Mouse (Mus musculus) Patski (cell line): Measurements from ENCODE around the gene Pdzrn3. TPM values are rescaled to one million over a fixed set of nuclear protein-coding genes. Genes with fewer than 3 reads are reported as not detected.

Experiments
- ATAC-seq: fragments of 100-300 bp; one replicate; pipeline ENCODE4 v1.8.0; 2021
- CTCF ChIA-PET: fragments of 350-600 bp; sonication (Branson Sonifier 250); formaldehyde crosslinking; loops from one replicate; lab custom pipeline; 2022; ENCODE audit warnings: inconsistent platforms; lab: Charles Lee
- POLR2A ChIA-PET: fragments of 350-600 bp; sonication (Branson Sonifier 250); formaldehyde crosslinking; loops from one replicate; lab custom pipeline; 2022; ENCODE audit warnings: antibody characterized with exemption, inconsistent platforms; lab: Charles Lee
- DNase-seq: peaks from one replicate; pipeline ENCODE4 v3.0.0-alpha.2; 2011; ENCODE audit warnings: low read depth, low spot score
- H3K27me3 ChIP-seq: fragments of 371-371 bp; one replicate; pipeline ENCODE4 v1.5.1; 2021
- CTCF ChIP-seq: fragments of 100-300 bp; IDR thresholded peaks from one replicate; pipeline ENCODE4 v1.5.1; 2021
- in situ Hi-C: fragments of 300-500 bp; cut with MboI; formaldehyde crosslinking; loops from 3 replicates; pipeline ENCODE4 v1.11.1; 2018; ENCODE audit warnings: low pct_unique_long_range_greater_than_20kb, mixed read lengths
- polyA plus RNA-seq: library from polyadenylated mRNA; unstranded; gene quantifications from one replicate; pipeline ENCODE4 v1.2.3, GENCODE M21; 2021

Gene Pdzrn3
- polyA plus RNA-seq, 1 experiment from 2014 or later = 10.1 TPM

DNA sequence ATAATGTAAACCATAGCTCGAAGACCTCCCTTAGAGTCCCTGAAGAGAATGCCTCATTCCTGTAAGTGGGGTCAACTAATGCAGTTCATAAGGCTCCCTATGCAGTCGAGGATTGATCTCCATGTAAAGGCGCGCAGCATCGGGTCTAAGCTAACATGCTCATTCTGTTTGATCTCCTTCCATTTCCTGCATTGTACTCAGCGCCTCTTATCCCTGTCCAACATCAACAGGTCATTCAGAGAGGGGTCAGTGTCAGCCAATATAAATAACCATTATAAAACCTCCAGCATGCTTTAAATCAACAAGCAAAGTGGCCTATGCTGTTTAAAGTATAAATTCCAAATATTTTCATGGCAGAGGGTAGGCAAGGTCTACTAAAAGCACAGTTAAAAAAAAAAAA lies 159.9 kb downstream of the Pdzrn3 start:
- TF ChIP-seq CTCF = no peak
- DNase-seq (no peak), ATAC-seq (no peak)
- ChIA-PET CTCF (interaction anchor here (0.9 to 1.6 kb wide), 5 partner anchors 9 to 162 kb away, joined by 3 to 6 read pairs (median 3); no protein-coding TSS in a partner anchor), POLR2A (no interaction called here)
- in situ Hi-C loops = loop anchor here (25.0 kb wide), 1 partner anchor 555 kb away; the partner anchor contains the start of gene Shq1
- H3K27me3 ChIP-seq = no peaks in the 10 kb centered on the region

- POLR2A ChIA-PET = no interaction called here
- ATAC-seq = no peak
- no peaks in the 10 kb centered on the region for H3K27me3 ChIP-seq
- in situ Hi-C loops = loop anchor here (25.0 kb wide), 1 partner anchor 553 kb away; the partner anchor contains the start of gene Shq1
- DNase-seq = no peak
- CTCF ChIA-PET = interaction anchor here (1.1 kb wide), 2 partner anchors 333 to 502 kb away, joined by 3 read pairs; no protein-coding TSS in a partner anchor
- TF ChIP-seq CTCF = no peak
Measured at GRCm38 (mm10) chr6:101215436-101215791, 162.3 kb downstream of the Pdzrn3 start.

DNA sequence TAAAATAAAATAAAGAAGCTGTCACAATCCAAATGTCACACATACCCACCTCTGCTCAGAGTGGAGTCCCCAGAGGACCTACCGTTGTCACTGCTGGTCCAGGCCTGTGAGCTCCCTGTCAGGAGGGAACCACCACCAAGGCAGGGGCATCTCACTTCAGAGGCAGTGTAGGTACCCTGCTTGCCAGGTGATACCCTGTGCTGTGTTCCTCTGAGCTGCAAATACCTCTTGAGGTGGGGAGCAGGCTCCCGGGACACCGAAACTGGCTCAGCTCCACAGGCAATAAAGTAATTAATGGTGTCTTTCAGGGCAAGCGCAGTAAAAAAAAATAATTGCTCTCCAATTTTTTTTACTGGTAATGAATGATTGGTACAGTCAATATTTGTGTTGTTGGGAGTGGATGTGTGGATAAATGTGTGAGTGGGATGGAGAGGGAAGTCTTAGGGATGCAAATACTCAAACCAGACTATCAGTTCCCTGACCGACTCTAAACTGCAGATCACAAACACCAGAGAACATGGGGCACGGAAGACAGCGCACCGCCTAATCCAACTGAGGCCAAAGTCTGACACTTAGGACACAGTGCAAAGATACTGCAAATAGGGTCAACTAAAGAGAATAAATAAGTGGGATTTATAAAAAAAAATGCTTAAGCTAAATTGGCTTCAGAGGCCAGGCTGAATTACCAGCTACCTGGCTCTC lies 162.8 kb downstream of the Pdzrn3 start:
- CTCF ChIA-PET = interaction anchor here (1.1 kb wide), 2 partner anchors 332 to 502 kb away, joined by 3 read pairs; no protein-coding TSS in a partner anchor
- TF ChIP-seq CTCF = no peak
- no peak for ATAC-seq
- DNase-seq = no peak
- POLR2A ChIA-PET = no interaction called here
- in situ Hi-C loops = loop anchor here (25.0 kb wide), 1 partner anchor 553 kb away; the partner anchor contains the start of gene Shq1
- no peaks in the 10 kb centered on the region for H3K27me3 ChIP-seq

DNA sequence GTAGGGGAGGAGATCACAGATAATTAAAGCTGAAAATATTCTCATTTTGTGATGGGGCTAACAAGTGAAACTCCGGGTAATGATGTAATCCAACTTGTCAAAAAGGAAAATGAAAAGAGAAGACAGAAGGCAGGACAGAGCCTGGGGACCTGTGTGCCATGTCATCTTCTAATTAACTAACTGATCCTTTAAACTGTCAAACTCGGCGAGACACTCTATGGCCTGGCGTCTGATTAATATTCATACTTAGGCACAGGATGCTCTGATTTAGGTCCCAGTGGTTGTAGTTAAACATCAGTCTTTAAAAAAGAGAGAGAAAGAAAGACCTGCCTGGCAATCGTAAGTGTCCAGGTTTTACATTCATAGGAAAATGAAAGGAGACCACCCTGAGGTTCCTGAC lies 164.6 kb downstream of the Pdzrn3 start:
- POLR2A ChIA-PET = no interaction called here
- CTCF ChIA-PET = interaction anchor here (1.1 to 2.0 kb wide), 2 partner anchors 16 to 38 kb away, joined by 3 to 11 read pairs; no protein-coding TSS in a partner anchor
- no peak for ATAC-seq
- DNase-seq = no peak
- in situ Hi-C loops = loop anchor here (25.0 kb wide), 1 partner anchor 551 kb away; the partner anchor contains the start of gene Shq1
- H3K27me3 ChIP-seq = peaks cover 5% of the 10 kb centered on the region
- TF ChIP-seq CTCF = no peak

GRCm38 (mm10) chr6:101212086-101212485 lies 165.6 kb downstream of the Pdzrn3 start:
- no peak for ATAC-seq
- ChIA-PET CTCF (interaction anchor here (1.1 to 2.0 kb wide), 2 partner anchors 15 to 37 kb away, joined by 3 to 11 read pairs; no protein-coding TSS in a partner anchor), POLR2A (no interaction called here)
- in situ Hi-C loops = loop anchor here (25.0 kb wide), 1 partner anchor 550 kb away; the partner anchor contains the start of gene Shq1
- TF ChIP-seq CTCF = no peak
- DNase-seq = no peak
- H3K27me3 ChIP-seq = peaks cover 5% of the 10 kb centered on the region

- in situ Hi-C loops = loop anchor here (25.0 kb wide), 1 partner anchor 549 kb away; the partner anchor contains the start of gene Shq1
- ChIA-PET POLR2A (no interaction called here), CTCF (interaction anchor here (2.9 kb wide), 1 partner anchor 14 kb away, joined by 13 read pairs; no protein-coding TSS in a partner anchor)
- peaks cover 5% of the 10 kb centered on the region for H3K27me3 ChIP-seq
- TF ChIP-seq CTCF = no peak
- DNase-seq (no peak), ATAC-seq (no peak)
Measured at GRCm38 (mm10) chr6:101211361-101211841, 166.3 kb downstream of the Pdzrn3 start.

DNA sequence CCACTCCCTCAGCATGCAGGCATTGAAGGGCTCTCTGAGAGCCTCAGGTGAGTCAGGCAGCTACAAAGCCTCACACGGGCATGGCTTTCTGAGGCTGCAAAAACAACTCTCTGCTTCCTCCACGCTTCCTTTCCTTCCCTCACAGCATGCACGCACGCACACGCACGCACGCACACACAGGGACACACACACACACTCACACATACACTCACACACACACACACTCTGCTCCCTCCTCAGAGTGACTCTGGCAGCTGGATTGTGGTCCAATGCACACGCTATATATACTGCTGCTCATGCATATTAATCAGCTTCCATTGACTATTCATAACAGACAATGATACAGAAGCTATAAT lies 178.8 kb downstream of the Pdzrn3 start:
- ATAC-seq (no peak), DNase-seq (no peak)
- no peak for TF ChIP-seq CTCF
- CTCF ChIA-PET = interaction anchor here (0.8 to 3.6 kb wide), 5 partner anchors 14 to 316 kb away, joined by 3 to 27 read pairs (median 9); no protein-coding TSS in a partner anchor
- in situ Hi-C loops = loop anchor here (5.0 kb wide), 2 partner anchors 317 to 607 kb away; no protein-coding TSS in a partner anchor
- peaks cover 14% of the 10 kb centered on the region for H3K27me3 ChIP-seq
- POLR2A ChIA-PET = no interaction called here

- ATAC-seq = no peak
- in situ Hi-C loops = loop anchor here (5.0 kb wide), 2 partner anchors 316 to 606 kb away; no protein-coding TSS in a partner anchor
- ChIA-PET CTCF (interaction anchor here (0.8 to 3.6 kb wide), 20 partner anchors 9 to 318 kb away, joined by 3 to 27 read pairs (median 5); no protein-coding TSS in a partner anchor), POLR2A (no interaction called here)
- H3K27me3 ChIP-seq = peaks cover 14% of the 10 kb centered on the region
- TF ChIP-seq CTCF = no peak
- DNase-seq = no peak
Measured at GRCm38 (mm10) chr6:101198284-101198942, 179.3 kb downstream of the Pdzrn3 start.

GRCm38 (mm10) chr6:101197642-101198041 lies 180.1 kb downstream of the Pdzrn3 start:
- CTCF ChIA-PET = interaction anchor here (0.7 to 3.6 kb wide), 22 partner anchors 9 to 317 kb away, joined by 3 to 27 read pairs (median 5); no protein-coding TSS in a partner anchor
- in situ Hi-C loops = loop anchor here (5.0 kb wide), 2 partner anchors 315 to 605 kb away; no protein-coding TSS in a partner anchor

GRCm38 (mm10) chr6:101195891-101196290 lies 181.8 kb downstream of the Pdzrn3 start:
- DNase-seq (no peak), ATAC-seq (no peak)
- CTCF ChIA-PET = interaction anchor here (0.8 to 3.0 kb wide), 4 partner anchors 12 to 234 kb away, joined by 3 to 11 read pairs (median 8); no protein-coding TSS in a partner anchor
- TF ChIP-seq CTCF = no peak
- in situ Hi-C loops = loop anchor here (5.0 kb wide), 2 partner anchors 314 to 604 kb away; no protein-coding TSS in a partner anchor
- POLR2A ChIA-PET = no interaction called here
- peaks cover 18% of the 10 kb centered on the region for H3K27me3 ChIP-seq

More at GRCm38 (mm10) chr6:101197642-101198041, 180.1 kb downstream of the Pdzrn3 start:
- H3K27me3 ChIP-seq = peaks cover 18% of the 10 kb centered on the region
- POLR2A ChIA-PET = no interaction called here
- ATAC-seq (no peak), DNase-seq (peak; percentile 2)
- TF ChIP-seq CTCF = peak; percentile 81
